Mouse (Mus musculus) megakaryocyte, embryonic 14.5 days (primary cell): ENCODE results near the gene Arhgef16.

ENCODE experiments used
- FLI1 ChIP-seq: IDR thresholded peaks from 2 replicates; pipeline ENCODE4 v1.6.1; 2012; ENCODE audit warnings: low read length, inconsistent platforms, mixed read lengths
- GATA1 ChIP-seq: IDR thresholded peaks from 3 replicates; pipeline ENCODE4 v1.6.1; 2012; ENCODE audit warnings: mixed read lengths, low read length, inconsistent platforms, borderline replicate concordance

DNA sequence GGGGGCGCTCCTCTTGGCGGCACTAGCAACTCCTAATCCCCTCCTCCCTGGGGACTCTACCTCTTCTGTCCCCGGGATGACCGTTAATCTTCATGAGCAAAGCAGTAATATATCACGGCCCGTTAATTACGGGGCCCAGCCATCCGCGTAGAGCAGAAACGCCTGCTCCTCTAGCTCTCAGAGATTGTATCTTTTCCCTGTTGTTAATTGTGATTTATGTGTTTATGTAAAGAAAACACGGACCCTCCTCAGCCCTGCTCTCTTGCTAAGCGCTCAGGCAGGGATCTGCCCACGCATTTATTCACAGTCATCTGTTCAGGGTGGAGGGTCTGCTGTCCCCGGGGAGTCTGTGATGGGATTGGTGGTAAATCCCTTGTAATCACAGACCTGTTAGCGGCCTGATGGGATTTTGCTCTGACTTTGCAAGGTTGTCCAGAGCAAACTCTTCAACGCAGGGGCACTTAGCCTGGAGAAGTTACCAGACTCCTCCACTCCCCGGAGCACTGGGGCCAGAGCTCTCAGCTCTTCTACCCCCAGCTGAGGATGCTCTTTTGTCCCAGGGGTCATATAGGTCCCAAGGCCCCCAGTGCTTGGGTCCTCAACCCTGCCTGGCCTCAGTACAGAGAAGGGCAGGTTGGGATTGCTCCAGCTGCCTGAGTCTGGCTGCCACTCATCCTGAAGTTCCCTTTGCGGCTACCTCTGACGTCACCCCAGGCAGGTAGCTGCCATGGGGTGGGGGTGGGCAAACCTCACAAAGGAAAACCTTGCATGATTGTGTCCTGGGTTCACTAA is 45.5 kb upstream of the Arhgef16 start:
- TF ChIP-seq GATA1 (no peak), FLI1 (no peak)
